Mouse (Mus musculus) right cerebral cortex, postnatal 4 days (tissue): ENCODE results near the gene Gnb1.

ENCODE experiments used
- DNase-seq: peaks from one replicate; pipeline ENCODE4 v3.0.0-alpha.2; 2022

Gene Gnb1

DNA sequence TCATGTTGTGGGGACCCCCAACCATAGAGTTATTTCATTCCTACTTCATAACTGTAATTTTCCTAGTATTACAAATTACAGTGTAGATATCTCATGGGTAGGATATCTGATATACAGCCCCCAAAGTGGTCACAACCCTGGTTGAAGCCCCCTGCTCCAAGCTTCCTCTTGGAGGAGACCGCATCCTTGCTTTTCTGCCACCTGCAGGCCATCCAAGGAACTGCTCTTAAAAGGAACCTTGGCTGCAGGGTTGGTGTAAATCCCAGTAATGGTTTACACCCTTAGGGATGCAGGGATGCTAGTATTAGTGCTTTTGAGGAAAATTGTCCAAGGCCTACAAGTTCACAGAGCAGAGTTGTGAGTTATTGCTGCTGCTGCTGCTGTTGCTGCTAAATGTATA lies 89.3 kb downstream of the Gnb1 start:
- peak; percentile 72 for DNase-seq

DNA sequence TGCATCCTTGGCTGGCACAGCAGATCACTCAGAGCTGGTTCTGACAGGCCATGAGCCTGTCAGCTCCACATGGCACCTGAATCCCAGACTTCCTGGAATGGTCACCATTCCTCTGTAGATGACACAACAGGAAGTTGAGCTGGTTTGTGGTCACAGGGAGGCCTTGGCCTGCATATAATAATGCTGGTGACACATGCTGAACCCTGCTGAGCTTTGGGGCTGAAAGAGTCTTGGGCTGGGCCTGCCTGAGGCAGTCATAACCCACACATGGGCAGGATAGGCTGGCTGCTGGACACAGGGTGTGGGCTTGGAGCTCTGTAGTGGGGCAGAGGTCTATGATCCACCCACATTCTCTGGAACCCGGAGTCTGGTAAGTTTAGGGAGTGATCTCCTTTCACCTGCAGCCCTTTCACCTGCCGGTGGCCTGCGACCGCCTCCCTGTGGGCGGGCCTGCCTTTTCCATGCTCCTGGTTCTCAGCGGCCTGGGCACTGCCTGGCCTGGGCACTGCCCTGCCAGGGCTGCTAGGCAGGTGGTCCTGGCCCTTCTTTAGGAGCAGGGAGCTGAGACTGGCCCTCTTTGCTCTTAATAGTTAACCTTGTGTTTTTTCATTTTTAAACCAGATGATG lies 91.2 kb downstream of the Gnb1 start:
- no peak for DNase-seq

DNA sequence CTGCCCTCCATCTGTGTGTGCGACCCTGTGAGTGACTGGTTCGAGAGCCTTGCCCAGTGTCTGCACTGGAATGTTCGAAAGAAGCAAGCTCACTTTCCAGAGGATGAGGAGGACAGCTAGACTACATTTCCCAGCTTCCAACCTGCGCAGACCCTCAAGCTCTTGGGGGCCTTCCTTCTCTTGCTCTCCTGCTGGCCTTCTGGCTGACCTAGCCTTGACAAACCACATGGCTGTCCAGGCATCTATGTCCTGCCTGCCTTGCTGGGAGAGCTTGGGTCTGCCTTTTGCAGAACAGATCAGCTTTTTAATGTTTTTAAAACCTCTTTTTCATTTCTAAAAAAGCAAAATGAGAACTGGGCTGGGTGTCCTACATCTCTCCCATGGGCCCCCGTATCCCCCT lies 98.2 kb downstream of the Gnb1 start:
- no peak for DNase-seq

DNA sequence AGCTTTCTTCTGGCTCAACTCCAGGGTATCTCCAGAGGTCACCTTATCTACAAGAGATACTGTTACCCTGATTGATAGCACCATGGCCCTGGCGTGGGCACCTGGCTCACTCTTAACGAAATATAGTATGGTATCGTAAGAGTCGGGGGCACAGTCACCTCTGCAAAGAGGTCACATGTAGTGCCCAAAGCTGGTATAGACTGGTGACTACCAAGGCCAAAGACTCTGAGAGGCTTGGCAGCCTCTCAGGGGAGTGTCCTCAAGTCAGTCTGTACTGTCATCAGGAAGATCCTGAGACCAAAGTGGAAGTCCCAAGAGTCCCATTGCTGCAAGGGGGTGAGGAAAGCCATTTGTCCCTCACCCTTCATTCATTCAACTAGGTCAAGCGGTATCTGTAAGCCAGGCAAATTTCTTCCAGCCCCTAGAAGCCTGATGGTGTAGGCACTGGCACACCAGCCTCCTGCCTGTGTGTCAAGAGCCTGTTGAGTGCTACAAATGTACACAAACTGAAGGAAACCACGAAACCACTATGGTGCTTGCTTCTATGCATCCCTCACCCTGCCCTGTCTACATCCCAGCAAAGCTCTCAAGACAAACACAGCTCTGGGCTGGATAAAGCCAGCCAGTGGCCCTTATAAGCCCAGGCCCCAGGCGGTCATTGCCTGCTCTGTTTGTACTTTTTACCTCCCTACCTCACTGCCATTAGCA lies 100.0 kb downstream of the Gnb1 start:
- no peak for DNase-seq

DNA sequence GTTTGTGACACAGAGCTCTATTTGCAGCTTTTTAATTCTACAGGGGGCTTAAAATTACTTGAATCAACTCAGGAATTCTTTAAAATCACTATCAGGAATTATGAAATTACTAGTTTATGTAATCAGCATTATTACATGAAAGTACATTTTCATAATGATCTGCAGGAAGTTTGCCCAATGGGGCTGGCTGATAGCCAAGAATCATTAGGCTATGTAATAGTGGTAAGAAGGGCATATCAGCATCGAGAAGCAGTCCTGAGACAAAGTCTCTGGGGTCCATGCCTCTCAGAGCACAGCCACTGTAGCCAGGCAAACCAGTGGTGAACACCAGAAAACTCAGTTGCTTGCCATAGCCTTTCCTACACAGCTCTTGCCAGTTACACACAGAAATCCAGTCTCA lies 102.6 kb downstream of the Gnb1 start:
- no peak for DNase-seq

DNA sequence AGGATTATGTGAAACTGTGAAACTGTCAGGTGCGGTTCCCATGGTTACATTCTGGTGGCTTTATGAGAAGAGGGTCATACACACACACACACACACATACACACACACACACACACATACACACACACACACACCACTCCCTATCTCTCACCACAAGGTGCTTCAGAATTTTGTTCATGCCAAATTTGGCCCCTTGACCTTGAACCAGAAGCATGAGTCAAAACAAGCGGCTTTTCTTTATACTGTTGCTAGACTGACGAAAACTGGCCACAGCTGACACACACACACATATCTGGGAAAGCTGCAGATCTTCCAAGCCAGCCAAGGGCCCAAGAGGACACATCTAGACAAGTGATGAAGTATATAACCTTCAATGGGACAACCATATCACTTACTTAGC lies 104.6 kb downstream of the Gnb1 start:
- no peak for DNase-seq

DNA sequence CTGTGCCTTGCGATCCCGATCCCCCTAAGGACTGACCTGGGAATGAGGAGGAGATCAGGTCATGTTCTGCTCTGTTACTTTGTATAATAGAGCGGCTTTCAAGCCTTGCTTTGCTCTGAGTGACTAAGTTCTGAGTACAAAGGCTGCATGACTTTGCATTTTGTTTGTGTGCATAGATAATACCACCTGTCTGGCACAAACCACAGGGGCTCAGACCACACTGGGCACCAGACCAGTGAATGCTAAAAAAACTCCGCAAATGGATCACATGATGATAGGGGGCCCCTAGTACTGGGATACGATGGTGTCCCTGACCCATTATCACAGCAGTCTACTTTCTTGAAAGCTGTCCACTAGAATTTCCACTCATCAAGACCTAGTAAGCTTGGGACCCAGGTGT lies 105.4 kb downstream of the Gnb1 start:
- DNase-seq = no peak

DNA sequence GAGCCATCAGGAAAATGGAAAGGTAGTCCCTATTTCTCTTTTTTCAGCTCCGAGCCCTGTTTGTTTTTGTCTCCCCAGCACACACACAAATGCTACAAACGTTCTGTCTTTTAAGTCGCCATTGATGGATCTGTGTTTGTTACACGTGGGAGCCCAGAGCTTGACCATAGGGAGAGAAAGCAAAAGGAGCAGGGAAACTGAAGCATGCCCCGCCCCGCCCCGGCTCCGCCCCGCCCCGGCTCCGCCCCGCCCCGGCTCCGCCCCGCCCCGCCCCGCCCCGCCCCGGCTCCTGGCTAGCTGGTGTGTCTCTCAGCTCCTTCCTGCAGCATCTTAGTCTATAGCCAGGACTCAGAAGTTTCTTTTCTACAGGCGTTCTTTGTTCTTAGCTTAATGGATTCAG lies 107.4 kb downstream of the Gnb1 start:
- DNase-seq = no peak

DNA sequence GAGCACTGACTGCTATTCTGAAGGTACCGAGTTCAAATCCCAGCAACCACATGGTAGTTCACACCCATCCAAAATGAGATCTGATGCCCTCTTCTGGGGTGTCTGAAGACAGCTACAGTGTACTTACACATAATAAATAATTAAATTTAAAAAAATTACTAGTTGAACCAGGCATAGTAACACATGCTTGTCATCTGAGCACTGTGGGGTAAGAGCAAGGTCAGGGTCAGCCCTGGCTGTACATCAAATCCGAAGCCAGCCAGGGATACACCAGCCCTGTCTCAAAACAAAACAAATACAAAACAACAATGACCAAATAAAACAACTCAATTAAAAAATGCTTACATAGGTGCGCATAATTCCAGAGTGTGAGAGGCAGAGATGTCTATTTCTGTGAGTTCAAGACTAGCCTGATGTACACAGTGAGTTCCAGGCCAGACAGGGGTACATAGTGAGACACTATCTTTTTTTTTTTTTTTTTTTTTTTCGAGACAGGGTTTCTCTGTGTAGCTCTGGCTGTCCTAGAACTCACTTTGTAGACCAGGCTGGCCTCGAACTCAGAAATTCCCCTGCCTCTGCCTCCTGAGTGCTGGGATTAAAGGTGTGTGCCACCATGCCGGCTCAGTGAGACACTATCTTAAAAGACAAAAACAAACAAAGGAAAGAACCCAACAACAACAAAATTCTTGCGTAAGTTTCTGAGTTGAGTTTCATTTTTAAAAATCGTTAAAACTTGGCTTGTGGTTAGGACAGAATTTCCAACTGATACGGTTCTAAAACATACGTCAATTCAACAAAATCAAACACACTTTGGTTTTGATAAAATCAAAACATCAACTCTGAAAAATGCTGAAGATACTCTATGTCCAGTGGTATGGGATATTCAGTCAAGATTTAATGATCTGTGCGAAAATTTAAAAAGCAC lies 109.0 kb downstream of the Gnb1 start:
- DNase-seq = no peak

DNA sequence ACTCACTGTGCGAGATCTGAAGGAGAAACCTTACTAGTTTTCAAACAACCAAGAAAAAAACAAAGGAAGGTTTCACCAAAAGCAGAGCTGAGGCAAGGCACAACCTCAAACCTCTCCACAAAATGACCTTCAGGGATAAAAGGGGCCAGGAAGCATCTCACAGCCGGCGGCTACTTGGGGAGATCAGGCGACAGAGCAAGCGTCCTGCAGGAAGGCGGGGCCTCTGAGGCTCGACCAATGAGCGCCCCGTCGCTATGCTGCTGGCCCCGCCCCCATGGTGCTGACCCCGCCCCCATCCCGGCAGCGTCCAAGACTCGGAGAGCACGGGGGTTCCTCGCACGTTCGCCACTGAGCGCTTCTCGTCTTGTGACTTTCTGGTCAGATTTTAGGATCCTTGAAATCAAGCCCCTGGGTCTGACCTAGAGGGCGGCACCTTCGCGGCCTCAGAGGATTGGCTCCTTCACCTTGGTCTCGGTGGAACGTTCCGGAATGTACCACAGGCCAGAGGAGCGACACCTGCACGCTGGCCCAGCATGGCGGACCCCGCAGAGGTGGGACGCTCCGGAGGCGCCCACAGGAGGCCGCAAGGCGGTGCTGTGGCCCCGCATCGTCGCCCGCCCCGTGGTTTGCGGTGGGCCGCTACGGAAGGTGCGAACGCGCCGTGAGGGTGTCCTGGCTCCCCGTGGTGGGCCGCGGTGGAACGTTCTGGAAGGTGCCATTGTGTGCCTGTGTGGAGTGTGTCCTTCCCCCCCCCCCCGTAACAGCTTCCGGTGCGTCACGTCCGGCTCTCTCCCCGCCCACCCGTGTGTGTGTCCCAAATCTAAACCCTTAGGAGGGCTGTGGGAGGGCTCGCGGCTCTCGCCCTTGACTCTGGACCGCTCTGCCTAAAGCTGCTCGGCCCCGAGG lies 110.2 kb downstream of the Gnb1 start, which contains the start of gene Slc35e2:
Slc35e2 (plus strand) TSS at position 326 of the 906 bp plus-strand sequence.
- DNase-seq = peak; percentile 98

DNA sequence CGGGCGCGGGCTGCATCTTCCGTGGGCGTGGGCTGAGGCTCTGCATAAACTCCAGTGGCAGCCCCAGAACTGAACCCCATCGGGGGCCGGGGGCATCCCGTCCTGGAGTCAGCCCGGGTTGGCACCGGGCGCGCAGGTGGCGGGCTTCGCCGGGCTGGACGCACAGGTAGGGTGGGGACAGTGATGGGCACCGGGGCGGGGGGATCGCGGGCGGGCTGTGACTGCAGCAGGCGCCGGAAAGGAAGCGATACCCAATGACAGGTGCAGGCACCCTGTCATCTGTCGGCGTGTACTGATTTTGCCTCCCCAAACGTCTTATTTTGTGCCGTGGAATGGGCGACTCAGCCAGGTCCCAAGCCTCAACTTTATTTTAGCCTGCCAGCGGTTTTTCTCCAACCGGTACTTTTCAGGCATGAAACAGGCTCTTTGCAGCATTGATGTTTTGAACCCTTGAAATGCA lies 110.9 kb downstream of the Gnb1 start:
- DNase-seq = no peak

DNA sequence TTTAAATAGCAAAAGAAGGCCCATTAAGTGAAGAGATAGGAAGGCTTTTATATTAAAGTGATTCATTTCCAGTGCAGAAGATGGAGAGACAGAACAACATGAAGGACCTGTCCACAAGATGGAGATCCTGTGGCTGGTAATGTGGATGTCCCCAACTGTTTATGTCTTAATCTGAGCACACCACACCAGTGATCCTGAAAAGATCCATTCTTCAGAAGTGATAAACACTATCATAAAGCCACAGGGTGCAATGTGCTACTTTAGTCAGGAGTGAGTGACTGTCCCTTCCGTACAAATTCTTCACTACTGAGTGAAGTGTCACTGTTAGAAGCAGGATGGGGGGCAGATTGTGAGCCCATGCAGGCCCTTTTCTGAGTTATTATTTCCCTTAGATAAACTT lies 111.6 kb downstream of the Gnb1 start:
- no peak for DNase-seq

DNA sequence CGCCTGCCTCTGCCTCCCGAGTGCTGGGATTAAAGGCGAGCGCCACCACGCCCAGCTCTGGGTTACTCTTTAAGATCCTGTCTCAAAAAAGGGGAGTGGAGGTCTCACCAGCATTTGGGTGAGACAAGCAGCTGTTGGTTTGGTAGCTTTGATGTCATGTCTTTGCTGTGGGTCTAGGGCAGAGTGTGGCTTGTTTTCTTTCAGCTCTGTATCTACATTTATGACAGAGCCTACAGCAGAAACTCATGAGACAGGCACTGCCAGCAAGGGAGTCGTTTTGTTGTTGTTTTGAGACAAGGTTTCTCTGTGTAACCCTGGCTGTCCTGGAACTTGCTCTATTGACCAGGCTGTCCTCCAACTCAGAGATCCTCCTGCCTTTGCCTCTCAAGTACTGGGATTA lies 112.6 kb downstream of the Gnb1 start:
- no peak for DNase-seq

DNA sequence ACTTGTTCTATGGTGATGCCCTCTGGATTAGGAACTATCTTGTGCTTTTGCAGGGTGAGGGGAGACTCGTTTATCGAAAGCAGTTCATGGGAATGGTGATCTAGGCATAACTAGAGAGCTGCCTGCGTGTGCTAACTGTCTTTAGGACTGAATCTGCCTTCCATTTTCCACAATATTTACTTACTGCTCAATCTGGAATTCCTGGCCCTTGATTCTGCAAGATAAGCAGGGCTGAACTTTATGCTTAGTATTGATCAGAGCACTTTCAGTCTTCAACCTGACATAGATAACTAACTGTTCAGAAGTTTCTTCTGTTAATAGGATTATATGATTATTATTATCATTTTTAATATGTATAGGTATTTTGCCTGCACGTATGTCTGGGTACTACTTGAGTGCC lies 114.0 kb downstream of the Gnb1 start:
- no peak for DNase-seq

DNA sequence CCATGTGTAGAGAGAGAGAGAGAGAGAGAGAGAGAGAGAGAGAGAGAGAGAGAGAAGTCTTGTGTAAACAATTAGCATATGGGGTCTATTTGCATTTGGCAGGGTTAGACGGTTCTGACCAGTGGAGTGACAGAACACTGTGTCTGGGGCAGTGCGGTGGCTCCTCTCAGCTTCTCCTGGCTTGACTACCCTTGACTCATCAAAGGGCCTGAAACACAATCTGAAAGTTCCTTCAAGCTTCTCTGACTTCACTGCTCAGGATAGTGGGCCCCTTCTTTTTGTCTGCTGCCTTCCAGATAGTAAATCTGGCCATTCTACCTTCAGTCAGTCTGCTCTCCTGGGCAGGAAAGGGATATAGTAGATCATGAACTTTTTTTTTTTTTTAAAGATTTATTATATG lies 115.7 kb downstream of the Gnb1 start:
- no peak for DNase-seq
